Mouse (Mus musculus) layer of hippocampus, adult 8-10 months (tissue): Measurements from ENCODE around the gene Cxcr5. TPM values are rescaled to one million over a fixed set of nuclear protein-coding genes. Genes with fewer than 3 reads are reported as not detected.

Experiments
- DNase-seq, 2 experiments: peaks; one replicate each; pipeline ENCODE4 v3.0.0; 2022; ENCODE audit warnings: low spot score in 2 of 2
- total RNA-seq, 4 experiments: library from RNA; stranded (reverse); gene quantifications; 2 replicates each; pipeline ENCODE4 v1.2.4; 2022

Cxcr5 gene
- total RNA-seq, 4 experiments from 2014 or later: not detected

DNA sequence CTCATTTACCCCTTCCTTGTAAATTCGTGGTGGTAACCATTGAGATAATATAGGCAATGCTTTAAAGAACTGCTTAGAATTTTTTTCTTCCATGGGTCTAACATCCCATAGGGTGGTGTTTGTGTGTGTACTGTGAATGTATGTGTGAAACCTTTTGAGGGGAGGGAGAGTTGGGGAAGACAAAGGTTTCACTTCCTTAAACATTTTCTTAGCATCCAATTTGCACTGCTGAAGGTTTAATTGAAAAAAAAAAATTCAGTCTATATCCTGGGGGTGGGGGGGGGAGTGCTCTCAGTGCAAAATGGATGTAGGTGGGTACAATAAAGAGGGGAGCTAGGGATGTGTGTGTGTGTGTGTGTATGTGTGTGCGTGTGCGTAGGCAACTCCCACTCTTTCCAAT lies 79.6 kb downstream of the Cxcr5 start:
- no peak for DNase-seq

DNA sequence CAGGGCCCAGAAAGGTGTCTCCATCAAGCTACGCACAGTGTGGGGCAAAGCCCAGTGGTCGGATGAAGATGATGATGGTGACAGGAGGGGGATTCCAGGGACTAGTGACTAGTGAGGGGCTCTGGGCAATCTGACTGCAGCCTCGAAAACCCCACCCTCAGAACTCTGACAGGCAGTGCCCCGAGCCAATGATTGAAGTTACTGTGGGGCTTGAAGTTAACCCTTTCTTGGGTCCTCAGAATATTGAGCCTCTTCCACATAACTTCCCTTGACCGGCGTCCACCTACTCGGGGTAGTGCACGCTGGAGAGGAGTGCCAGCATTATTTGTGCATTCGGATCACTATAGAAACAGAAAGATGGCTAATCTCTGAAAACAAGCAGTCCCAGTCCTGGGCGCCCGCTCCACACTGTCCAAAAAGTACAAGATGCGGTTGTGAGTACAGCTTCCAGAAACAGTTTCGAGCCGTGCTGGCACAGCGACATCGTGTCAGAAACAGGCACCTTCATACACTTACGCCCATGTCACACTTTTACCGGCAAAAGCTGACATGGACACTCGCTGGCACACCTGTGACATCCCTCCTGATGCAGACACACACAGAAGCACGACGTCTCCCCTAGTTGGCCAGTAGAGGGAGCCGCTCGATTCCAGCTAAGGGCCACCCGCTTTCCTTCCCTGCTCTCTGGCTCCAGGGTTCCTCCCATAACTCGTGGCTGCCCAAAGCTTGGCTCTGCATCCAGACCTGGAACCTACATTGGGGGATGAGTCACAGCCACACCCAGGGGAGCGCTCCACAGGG lies 81.8 kb downstream of the Cxcr5 start:
- DNase-seq: peak; percentile 84 to 90

- DNase-seq: peak in 1 of 2 experiments; percentile 67
These were observed 82.6 kb downstream of the Cxcr5 start for GRCm38 (mm10) chr9:44478959-44479605.

GRCm38 (mm10) chr9:44478229-44478921 lies 83.3 kb downstream of the Cxcr5 start:
- DNase-seq: peak in 1 of 2 experiments; percentile 59

- no peak for DNase-seq
These were observed 84.1 kb downstream of the Cxcr5 start for GRCm38 (mm10) chr9:44477339-44478228.

- DNase-seq: no peak
These were observed 85.7 kb downstream of the Cxcr5 start for GRCm38 (mm10) chr9:44475936-44476335.

DNA sequence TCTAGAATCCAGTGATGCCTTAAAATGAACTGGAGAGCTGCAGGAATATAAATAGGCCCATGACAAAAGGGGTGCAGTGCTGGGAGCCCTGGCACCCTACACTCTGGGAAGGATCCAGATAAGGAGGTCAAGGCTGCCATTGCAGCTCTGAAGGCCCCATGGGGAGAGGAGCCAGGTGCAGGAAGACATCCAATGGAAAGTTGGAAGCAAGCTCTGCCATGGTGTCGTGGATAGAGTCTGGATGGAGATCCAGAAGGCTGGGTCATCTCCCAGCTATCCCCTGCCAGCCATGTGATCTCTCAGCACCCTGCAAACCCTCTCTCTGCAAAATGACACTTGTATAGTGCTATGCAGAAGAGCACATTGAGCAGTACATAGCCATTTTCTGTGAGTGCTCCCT lies 87.3 kb downstream of the Cxcr5 start:
- DNase-seq: no peak

DNA sequence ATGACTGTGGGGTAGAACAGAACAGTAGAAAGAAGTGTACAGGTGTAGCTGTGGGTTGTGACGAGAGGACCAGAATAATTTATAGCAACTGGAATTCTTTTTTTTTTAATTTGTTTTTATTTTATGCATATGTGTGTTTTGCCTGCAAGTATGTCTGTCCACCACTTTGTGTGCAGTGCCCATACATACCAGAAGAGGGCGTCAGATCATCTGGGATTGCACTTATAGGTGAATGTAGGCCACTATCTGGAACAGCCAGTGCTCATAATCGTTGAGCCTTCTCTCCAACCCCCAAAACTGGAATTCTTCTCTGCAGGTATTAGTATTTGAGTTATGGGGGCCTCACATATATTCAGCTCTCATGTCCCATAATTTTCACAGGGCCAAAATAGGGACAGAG lies 88.5 kb downstream of the Cxcr5 start:
- DNase-seq: no peak

GRCm38 (mm10) chr9:44468800-44469199 lies 92.9 kb downstream of the Cxcr5 start:
- DNase-seq: no peak

DNA sequence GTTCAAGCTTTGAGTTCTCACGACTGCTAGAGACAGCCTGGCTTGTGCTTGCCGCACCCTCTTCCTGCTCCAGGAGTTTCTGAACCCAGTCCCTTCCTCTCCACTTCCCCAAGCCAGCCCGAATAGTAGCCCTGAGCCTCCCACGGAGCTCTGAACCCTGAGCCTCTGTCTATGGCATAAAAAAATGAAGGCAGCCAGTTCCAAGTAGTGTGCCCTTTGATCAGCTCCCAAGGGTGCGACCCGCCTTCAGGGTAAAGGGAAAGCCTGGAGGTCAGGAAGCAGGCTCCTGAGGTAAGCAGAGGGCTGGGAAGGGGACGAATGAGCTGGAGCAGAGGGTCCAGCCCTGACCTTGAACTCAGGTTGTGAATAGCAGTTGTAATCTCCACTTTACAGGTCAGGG lies 93.5 kb downstream of the Cxcr5 start:
- no peak for DNase-seq

DNA sequence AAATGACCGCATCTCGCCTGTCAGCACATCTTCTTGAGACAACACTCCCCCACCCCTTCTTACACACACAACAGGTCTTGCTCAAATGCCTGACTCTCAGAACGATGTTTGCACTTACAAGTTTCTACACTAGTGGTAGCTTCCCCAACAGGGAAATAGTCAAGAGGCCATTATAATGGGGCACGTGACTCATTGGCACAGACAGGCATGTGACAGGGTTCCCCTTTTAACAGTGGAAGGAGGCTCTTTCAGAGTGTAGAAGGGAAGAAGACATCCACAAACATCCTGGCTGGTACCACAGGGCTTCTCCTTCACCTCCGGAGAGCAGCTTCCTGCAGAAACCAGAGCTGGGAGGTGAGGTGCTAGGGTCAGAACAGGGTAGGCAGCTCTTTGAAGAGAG lies 99.7 kb downstream of the Cxcr5 start:
- no peak for DNase-seq

Other genes starting within 250 kb of the Cxcr5 start
- 100 to 1,000 TPM; 177 to 228 (median 205) TPM for gene C2cd2l, start 241.6 kb downstream of the Cxcr5 start, total RNA-seq
- 10 to 100 TPM; 15.1 to 19.7 (median 16.1) TPM for gene Dpagt1, start 235.9 kb downstream of the Cxcr5 start, total RNA-seq
- 10 to 100 TPM; 40.3 to 44.3 (median 41.6) TPM for gene H2afx, start 227.2 kb downstream of the Cxcr5 start, total RNA-seq
- gene Hmbs, start 217.6 kb downstream of the Cxcr5 start, total RNA-seq: 10 to 100 TPM; 20.2 to 26.9 (median 25.3) TPM
- gene Vps11, start 200.2 kb downstream of the Cxcr5 start, total RNA-seq: 10 to 100 TPM; 56.4 to 64.6 (median 60.9) TPM
- 100 to 1,000 TPM in 3 of 4 experiments, 10 to 100 TPM in 1; 96.8 to 147 (median 121) TPM for gene Hyou1, start 182.4 kb downstream of the Cxcr5 start, total RNA-seq
- gene Slc37a4, start 165.0 kb downstream of the Cxcr5 start, total RNA-seq: 10 to 100 TPM; 24.0 to 29.5 (median 28.1) TPM
- gene Rps25, start 154.7 kb downstream of the Cxcr5 start, total RNA-seq: 100 to 1,000 TPM; 739 to 859 (median 825) TPM
- gene Trappc4, start 154.3 kb downstream of the Cxcr5 start, total RNA-seq: 10 to 100 TPM; 63.7 to 73.0 (median 68.9) TPM
- gene Ccdc84, start 143.3 kb downstream of the Cxcr5 start, total RNA-seq: 10 to 100 TPM; 21.1 to 24.9 (median 23.4) TPM
- gene Foxr1, start 120.7 kb downstream of the Cxcr5 start, total RNA-seq: not detected
- gene Upk2, start 106.9 kb downstream of the Cxcr5 start, total RNA-seq: not detected
- 10 to 100 TPM; 61.8 to 68.3 (median 64.9) TPM for gene Bcl9l, start 79.1 kb downstream of the Cxcr5 start, total RNA-seq
- 100 to 1,000 TPM; 130 to 145 (median 134) TPM for gene Ddx6, start 43.0 kb upstream of the Cxcr5 start, total RNA-seq
- not detected for gene Treh, start 111.4 kb upstream of the Cxcr5 start, total RNA-seq
- 100 to 1,000 TPM in 2 of 4 experiments, 10 to 100 TPM in 2; 84.1 to 114 (median 102) TPM for gene Phldb1, start 173.3 kb upstream of the Cxcr5 start, total RNA-seq
- gene Arcn1, start 206.0 kb upstream of the Cxcr5 start, total RNA-seq: 100 to 1,000 TPM in 2 of 4 experiments, 10 to 100 TPM in 2; 94.1 to 110 (median 101) TPM
- 10 to 100 TPM; 67.4 to 77.6 (median 70.5) TPM for gene Ift46, start 206.0 kb upstream of the Cxcr5 start, total RNA-seq
- gene Tmem25, start 237.4 kb upstream of the Cxcr5 start, total RNA-seq: 10 to 100 TPM; 43.8 to 55.1 (median 49.5) TPM
- gene Ttc36, start 241.2 kb upstream of the Cxcr5 start, total RNA-seq: 1 to 10 TPM in 2 of 4 experiments, under 1 TPM in 1, not detected in 1; 0.74 to 1.4 (median 1.1) TPM